In genomic region chr13:54799701-54800100, GRCm38 (mm10) we compare ENCODE assay signal across 8 mouse cellular contexts. TPM values are rescaled to one million over a fixed set of nuclear protein-coding genes. Genes with fewer than 3 reads are reported as not detected.
DNase-seq lines count a peak whose midpoint lies in the region; ATAC-seq lines count a peak whose summit lies in the region.

No protein-coding gene starts in this region.

- ATAC-seq in frontal cortex, adult (ENCODE audit: low TSS enrichment): peak; percentile 22; the same call in 1 of the 2 replicates
- ATAC-seq in megakaryocyte, adult 5-6 weeks (ENCODE audit: poor library complexity, severe bottlenecking): peak; percentile 73

- H3K4me3 ChIP-seq in hindbrain, embryonic 10.5 days: no peak overlapping the region

- no peaks in the 10 kb centered on the region for H3K9me3 ChIP-seq in hindbrain, embryonic 10.5 days

- H3K27ac ChIP-seq in hindbrain, embryonic 10.5 days: no peak overlapping the region

- WGBS in hindbrain, embryonic 10.5 days: 23% methylated on average over 9 of the region's 9 CpGs

- no peaks in the 10 kb centered on the region for H3K36me3 ChIP-seq in hindbrain, embryonic 10.5 days

- H3K27me3 ChIP-seq in hindbrain, embryonic 10.5 days (ENCODE audit: insufficient read depth, poor library complexity, severe bottlenecking): peaks cover 88% of the 10 kb centered on the region

- DNase-seq in NIH3T3 (ENCODE audit: low read depth): peak; percentile 88
- peak; percentile 85 for DNase-seq in cerebellum, adult 8-10 months
- peak; percentile 80 for DNase-seq in hindbrain, embryonic 10.5 days (ENCODE audit: low spot score)
- DNase-seq in layer of hippocampus, postnatal 10 days (ENCODE audit: low spot score in 2 of 2): peak; percentile 82 to 88
- DNase-seq in right cerebral cortex, adult 2 months (ENCODE audit: low spot score in 2 of 2): peak; percentile 87
- peak; percentile 72 for DNase-seq in urinary bladder, postnatal 25 days (ENCODE audit: low spot score)

- no peaks in the 10 kb centered on the region for H3K4me1 ChIP-seq in hindbrain, embryonic 10.5 days (replicated peaks)

RNA-seq across cellular contexts. Expression of gene Tspan17, which starts 10.5 kb away (rescaled TPM):
- polyA plus RNA-seq in hindbrain, embryonic 10.5 days (2016; fragmentation: Nextera tagmentation; extraction: Ambion mirVana): 12.3 and 26.5 TPM in 2 replicates
- total RNA-seq in layer of hippocampus, postnatal 10 days (2021): 10 to 100 TPM; 85.6 to 92.1 TPM
- total RNA-seq in megakaryocyte, adult 5-6 weeks (2015): 6.7 and 14.2 TPM in 2 replicates
- 9.6 and 10.1 TPM in 2 replicates for total RNA-seq in megakaryocyte, adult 5-6 weeks (2017)

RNA-seq across cellular contexts. Expression of gene Eif4e1b, which starts 15.9 kb away (rescaled TPM):
- not detected in 2 replicates for polyA plus RNA-seq in hindbrain, embryonic 10.5 days (2016; fragmentation: Nextera tagmentation; extraction: Ambion mirVana)
- total RNA-seq in layer of hippocampus, postnatal 10 days (2021): not detected
- total RNA-seq in megakaryocyte, adult 5-6 weeks (2015): not detected in 2 replicates
- total RNA-seq in megakaryocyte, adult 5-6 weeks (2017): not detected in 2 replicates

RNA-seq across cellular contexts. Expression of gene Sncb, which starts 33.3 kb away (rescaled TPM):
- polyA plus RNA-seq in hindbrain, embryonic 10.5 days (2016; fragmentation: Nextera tagmentation; extraction: Ambion mirVana): 2.3 and 2.4 TPM in 2 replicates
- total RNA-seq in layer of hippocampus, postnatal 10 days (2021): 100 to 1,000 TPM; 503 to 525 TPM
- not detected in 2 replicates for total RNA-seq in megakaryocyte, adult 5-6 weeks (2015)
- not detected in 2 replicates for total RNA-seq in megakaryocyte, adult 5-6 weeks (2017)

RNA-seq across cellular contexts. Expression of gene Gprin1, which starts 50.0 kb away (rescaled TPM):
- polyA plus RNA-seq in hindbrain, embryonic 10.5 days (2016; fragmentation: Nextera tagmentation; extraction: Ambion mirVana): 1.2 and 2.5 TPM in 2 replicates
- total RNA-seq in layer of hippocampus, postnatal 10 days (2021): 100 to 1,000 TPM; 204 TPM
- total RNA-seq in megakaryocyte, adult 5-6 weeks (2015): not detected in 2 replicates
- not detected in 2 replicates for total RNA-seq in megakaryocyte, adult 5-6 weeks (2017)

Comparison
In these comparisons a context has a peak if more than half of its experiments do, and no peak if none do; other contexts are left out.
1. RNA of gene Tspan17, which starts 10.5 kb away (total RNA-seq): 85.6 to 92.1 TPM in layer of hippocampus, postnatal 10 days; 6.7 to 14.2 TPM in megakaryocyte, adult 5-6 weeks; every median in the first group is over 4 times any median in the second.
2. RNA of gene Sncb, which starts 33.3 kb away (total RNA-seq): 503 to 525 TPM in layer of hippocampus, postnatal 10 days; not detected in megakaryocyte, adult 5-6 weeks; every median in the first group is over 100 times any median in the second.
3. Peak in every context shown above with its lines, with median percentiles within 50 percentile points of each other: DNase-seq.